Mouse (Mus musculus) midbrain, embryonic 10.5 days (tissue): ENCODE measurements around the gene Acat1. TPM values are rescaled to one million over a fixed set of nuclear protein-coding genes. Genes with fewer than 3 reads are reported as not detected.
A peak's percentile ranks its signal among the peaks of the same experiment; 100 is the strongest.

Experiments used
- DNase-seq: peaks from one replicate; pipeline ENCODE4 v3.0.0-alpha.2; 2017; ENCODE audit warnings: low spot score
- H3K27ac ChIP-seq: fragments of 300-500 bp; sonication (generic); replicated peaks from 2 replicates; pipeline ENCODE4 v1.5.1; 2016; ENCODE audit warnings: mild to moderate bottlenecking
- H3K27me3 ChIP-seq: fragments of 300-500 bp; sonication (generic); 2 replicates; pipeline ENCODE4 v1.6.1; 2016; ENCODE audit warnings: low read depth, mild to moderate bottlenecking; ENCODE audit not compliant: poor library complexity, severe bottlenecking
- H3K36me3 ChIP-seq: fragments of 300-500 bp; sonication (generic); 2 replicates; pipeline ENCODE4 v1.6.1; 2016; ENCODE audit warnings: mild to moderate bottlenecking, moderate library complexity
- H3K4me1 ChIP-seq: fragments of 300-500 bp; sonication (generic); 2 replicates; pipeline ENCODE4 v1.6.1; 2016
- H3K4me3 ChIP-seq: fragments of 300-500 bp; sonication (generic); 2 replicates; pipeline ENCODE4 v1.5.1; 2016; ENCODE audit warnings: mild to moderate bottlenecking, moderate library complexity
- H3K9me3 ChIP-seq: fragments of 300-500 bp; sonication (generic); replicated peaks from 2 replicates; pipeline ENCODE4 v1.6.1; 2016; ENCODE audit warnings: mild to moderate bottlenecking
- WGBS: fragments of 180-500 bp; shearing (Covaris S2); methylation state at CpG from one replicate; pipeline ENCODE4 v1.1.7; 2016; 5-methylcytosine and 5-hydroxymethylcytosine counted together
- polyA plus RNA-seq: library from polyadenylated mRNA; unstranded; fragments of >200 nt; fragmentation: Nextera tagmentation; extraction: Ambion mirVana; gene quantifications from 2 replicates; pipeline ENCODE4 v1.2.1, GENCODE M21; 2016

Gene Acat1
- polyA plus RNA-seq, 1 experiment from 2014 or later, result 34.9 TPM

- no peaks in the 10 kb centered on the region for H3K9me3 ChIP-seq
- 14% methylated on average over 3 of the region's 3 CpGs for WGBS
- no peak overlapping the region for H3K27ac ChIP-seq
- no peak overlapping the region for H3K4me3 ChIP-seq
- H3K4me1 ChIP-seq, result no peaks in the 10 kb centered on the region
- H3K36me3 ChIP-seq, result no peaks in the 10 kb centered on the region
- H3K27me3 ChIP-seq, result no peaks in the 10 kb centered on the region
- peak; percentile 65 for DNase-seq
These were observed 15.4 kb downstream of the Acat1 start for GRCm38 (mm10) chr9:53594764-53595163.

DNA sequence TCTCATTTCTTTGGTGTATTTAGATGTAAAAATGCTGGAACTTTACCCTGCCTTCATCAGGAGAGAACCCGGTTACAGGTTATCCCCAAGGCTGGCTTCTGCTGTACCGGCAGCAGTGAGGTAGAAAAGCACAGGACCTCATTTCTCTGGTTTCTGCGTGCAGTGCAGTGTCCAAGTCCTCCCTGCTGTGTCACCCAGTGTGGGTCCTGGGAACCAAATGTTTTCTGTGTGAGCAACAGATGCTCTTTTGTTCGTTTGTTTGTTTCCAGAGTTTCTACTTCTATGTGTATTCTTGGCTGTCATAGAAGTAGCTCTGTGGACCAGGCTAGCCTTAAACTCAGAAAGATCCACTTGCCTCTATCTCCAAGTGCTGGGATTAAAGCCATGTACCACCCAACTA, 28.3 kb downstream of the Acat1 start:
- 82% methylated on average over 4 of the region's 4 CpGs for WGBS
- Histone ChIP-seq H3K27me3 (no peaks in the 10 kb centered on the region), H3K36me3 (peaks cover 69% of the 10 kb centered on the region), H3K27ac (no peak overlapping the region), H3K4me1 (no peaks in the 10 kb centered on the region), H3K4me3 (no peak overlapping the region), H3K9me3 (no peaks in the 10 kb centered on the region)
- no peak for DNase-seq

DNA sequence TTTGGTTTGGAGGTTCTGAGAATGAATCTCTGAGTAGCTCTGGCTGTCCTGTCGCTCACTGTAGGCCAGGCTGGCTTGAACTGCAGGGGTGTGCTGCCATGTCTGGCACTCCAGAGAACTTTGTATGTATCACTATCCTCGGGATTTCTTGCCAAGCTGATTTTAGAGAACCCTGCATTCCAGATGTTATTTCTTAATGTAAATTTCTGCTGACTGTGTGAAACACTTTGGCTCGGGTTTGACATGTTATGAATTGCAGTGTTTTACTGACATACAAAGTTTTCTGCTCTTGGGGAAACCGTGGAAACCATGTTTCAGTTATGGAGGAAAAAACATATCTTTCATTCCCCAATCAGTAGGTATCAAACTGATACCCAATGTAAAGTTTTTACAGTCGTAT, 34.5 kb downstream of the Acat1 start:
- Histone ChIP-seq H3K4me1 (no peaks in the 10 kb centered on the region), H3K36me3 (peaks cover 88% of the 10 kb centered on the region), H3K9me3 (no peaks in the 10 kb centered on the region), H3K27ac (no peak overlapping the region), H3K27me3 (no peaks in the 10 kb centered on the region), H3K4me3 (no peak overlapping the region)
- no peak for DNase-seq
- WGBS, result 89% methylated on average over 5 of the region's 5 CpGs

DNA sequence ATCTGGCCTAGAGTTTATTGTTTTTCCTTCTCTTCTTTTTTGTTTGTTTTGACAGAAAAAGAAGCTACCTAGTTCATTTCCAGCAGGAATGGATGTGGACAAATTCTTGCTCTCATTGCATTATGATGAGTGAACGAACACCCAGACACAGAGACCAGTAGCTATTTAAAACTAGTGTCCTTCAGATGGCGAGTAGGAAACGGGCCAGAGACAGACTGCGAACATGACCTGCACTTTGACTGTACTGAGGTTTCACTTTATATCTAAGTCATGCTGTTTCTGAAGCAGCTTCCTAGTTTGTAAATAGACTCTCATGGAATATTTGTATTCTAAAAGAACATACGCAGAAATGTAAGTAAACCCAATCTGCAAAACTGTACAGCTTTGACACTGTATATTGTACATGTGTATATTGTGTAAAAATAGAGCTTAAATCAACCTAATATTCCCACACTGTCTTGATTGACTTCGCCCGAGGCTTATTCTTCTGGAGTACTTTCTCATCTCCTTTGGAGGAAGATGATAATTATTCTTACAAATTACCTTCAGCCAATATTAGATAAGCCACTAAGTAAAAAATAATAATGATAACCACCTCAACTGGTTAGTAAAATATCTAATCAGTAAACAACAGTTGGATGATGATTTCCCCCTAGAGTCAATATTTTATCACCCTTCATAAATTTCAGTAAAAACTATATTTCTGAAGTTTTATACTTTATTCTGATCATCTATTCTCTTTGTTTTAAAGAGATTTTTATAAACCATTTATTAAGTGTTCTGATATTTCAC, 37.5 kb downstream of the Acat1 start:
- no peak for DNase-seq
- WGBS, result 93% methylated on average over 7 of the region's 7 CpGs
- Histone ChIP-seq H3K27ac (no peak overlapping the region), H3K9me3 (no peaks in the 10 kb centered on the region), H3K27me3 (no peaks in the 10 kb centered on the region), H3K4me3 (no peak overlapping the region), H3K36me3 (peaks cover 97% of the 10 kb centered on the region), H3K4me1 (no peaks in the 10 kb centered on the region)

GRCm38 (mm10) chr9:53570662-53571061, 39.5 kb downstream of the Acat1 start:
- peaks cover 98% of the 10 kb centered on the region for H3K36me3 ChIP-seq
- no peak overlapping the region for H3K27ac ChIP-seq
- no peaks in the 10 kb centered on the region for H3K27me3 ChIP-seq
- no peak for DNase-seq
- 94% methylated on average over 6 of the region's 6 CpGs for WGBS
- no peak overlapping the region for H3K4me3 ChIP-seq
- H3K4me1 ChIP-seq, result no peaks in the 10 kb centered on the region
- H3K9me3 ChIP-seq, result no peaks in the 10 kb centered on the region

DNA sequence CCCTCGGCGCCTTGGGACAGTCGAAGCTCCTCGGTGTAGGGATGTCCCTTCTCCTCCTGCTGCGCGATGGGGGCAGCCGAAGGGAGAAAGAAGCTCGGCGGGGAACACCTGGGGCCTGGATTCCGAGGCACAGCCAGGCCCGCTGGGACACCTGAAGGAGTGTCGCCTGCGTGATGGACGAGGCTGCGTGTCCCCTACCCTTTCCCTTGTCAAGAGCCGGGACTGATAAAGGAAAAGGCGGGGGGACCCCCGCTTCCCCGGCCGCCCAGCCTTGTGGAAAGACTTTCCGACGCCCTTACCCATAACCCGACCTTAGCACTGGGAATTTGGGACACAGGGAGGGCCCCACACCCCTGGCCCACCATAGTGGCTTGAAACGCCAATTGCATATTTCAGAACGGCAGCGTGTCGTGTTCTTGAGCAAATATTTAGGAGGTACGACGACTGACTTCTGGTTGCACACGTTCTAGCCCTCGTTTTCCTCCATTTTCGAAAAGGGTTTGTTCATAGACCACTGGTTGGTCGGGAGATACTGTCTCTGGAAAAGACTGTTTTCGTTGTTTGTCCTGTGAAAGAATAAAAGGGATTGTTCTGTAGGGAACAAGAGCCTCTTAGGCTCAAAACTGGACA, 72.7 kb downstream of the Acat1 start:
- DNase-seq, result no peak
- WGBS, result 1% methylated on average over 31 of the region's 34 CpGs
- H3K27me3 ChIP-seq, result no peaks in the 10 kb centered on the region
- H3K9me3 ChIP-seq, result no peaks in the 10 kb centered on the region
- H3K4me1 ChIP-seq, result peaks cover 37% of the 10 kb centered on the region
- H3K4me3 ChIP-seq, result peak overlapping the region; percentile 74
- H3K36me3 ChIP-seq, result peaks cover 14% of the 10 kb centered on the region
- peak overlapping the region; percentile 92 for H3K27ac ChIP-seq

DNA sequence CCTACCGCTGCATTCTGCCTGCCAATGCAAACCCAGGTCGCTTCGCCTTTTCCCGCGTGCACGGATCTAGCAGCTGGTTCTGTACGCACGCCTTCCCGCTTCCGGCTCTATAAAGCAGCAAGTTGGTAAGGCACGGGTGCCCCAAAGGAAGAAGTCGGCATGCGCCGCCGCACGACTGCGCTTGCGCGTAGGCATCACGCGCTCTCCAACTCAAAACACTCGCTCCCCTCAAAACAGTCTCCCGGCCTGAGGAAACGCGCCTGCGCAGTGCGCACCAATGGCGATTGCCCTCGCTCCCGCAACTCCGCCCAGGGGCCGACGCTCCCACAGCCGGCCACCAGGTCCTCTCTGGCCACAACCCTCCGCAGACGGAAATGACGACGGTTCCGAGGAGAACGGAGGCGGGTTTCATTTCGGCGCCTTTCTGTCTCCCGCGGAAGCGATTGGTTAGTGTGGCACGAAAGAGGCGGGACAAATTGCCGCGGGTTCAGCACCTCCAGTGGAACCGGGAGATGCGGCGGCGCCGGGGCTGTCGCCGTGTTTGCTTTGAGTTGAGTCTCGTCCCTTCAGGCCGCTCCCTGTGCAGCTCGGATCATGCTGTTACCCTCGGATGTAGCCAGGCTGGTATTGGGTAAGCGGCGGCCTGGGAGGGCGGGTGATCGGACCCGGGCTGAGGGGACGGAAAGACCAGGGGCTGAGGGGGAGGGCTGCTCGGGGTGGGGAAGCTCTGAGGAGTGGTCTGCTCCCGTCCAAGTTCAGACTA, 73.4 kb downstream of the Acat1 start, which contains the start of the genes Atm and Npat:
Atm (minus strand) TSS at position 183 of the 763 bp plus-strand sequence.
Npat (plus strand) TSS at position 490 of the 763 bp plus-strand sequence.
- peak; percentile 100 for DNase-seq
- Histone ChIP-seq H3K9me3 (no peaks in the 10 kb centered on the region), H3K4me3 (peak within 1 kb of the TSS; percentile 74), H3K4me1 (peaks cover 37% of the 10 kb centered on the region), H3K27ac (peak within 1 kb of the TSS; percentile 92), H3K36me3 (peaks cover 18% of the 10 kb centered on the region), H3K27me3 (no peaks in the 10 kb centered on the region)
- WGBS, result under 1% methylated on average over 69 of the region's 69 CpGs

DNA sequence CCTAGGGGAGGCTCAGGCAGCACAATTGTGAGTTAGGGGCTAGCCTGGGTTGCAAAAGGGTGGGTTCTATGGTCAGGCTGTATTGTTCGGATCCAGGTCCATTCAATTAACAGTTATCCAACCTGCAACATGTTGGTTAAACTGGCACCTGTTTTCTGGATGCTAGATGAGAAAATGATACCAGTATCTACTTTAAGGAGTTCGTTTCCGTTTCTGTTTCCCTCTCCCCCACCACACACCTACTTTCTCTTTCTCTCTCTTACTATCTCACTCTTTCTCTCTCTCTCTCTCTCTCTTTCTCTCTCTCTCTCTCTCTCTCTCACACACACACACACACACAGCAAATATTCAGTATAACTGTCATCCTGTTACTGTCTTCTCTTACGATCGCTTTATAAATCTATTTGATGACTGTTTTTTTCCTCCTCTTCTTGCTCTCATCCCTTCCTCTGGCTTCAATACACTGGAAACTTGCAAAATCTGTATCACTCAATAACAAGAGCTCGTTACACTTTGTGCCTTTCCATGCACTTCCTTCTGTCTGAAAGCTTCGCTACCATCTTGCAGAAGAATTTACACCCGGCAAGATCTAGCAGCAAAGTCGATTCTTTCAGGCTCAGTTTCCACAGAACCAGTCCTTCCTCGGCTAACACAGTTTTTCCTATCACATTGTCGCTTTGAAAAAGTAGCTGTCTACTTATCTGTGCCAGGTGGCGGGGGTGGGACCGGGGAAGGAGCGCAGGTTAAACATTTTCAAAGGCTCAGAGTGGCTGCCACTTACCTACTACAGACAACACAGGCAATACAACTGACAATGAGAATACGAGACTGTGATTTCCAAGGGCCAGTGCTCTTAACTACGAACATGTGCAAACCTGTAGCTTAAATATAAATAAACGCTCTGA, 74.5 kb downstream of the Acat1 start:
- Histone ChIP-seq H3K27ac (peak overlapping the region; percentile 92), H3K36me3 (peaks cover 28% of the 10 kb centered on the region), H3K27me3 (no peaks in the 10 kb centered on the region), H3K9me3 (no peaks in the 10 kb centered on the region), H3K4me3 (peak overlapping the region; percentile 74), H3K4me1 (peaks cover 37% of the 10 kb centered on the region)
- DNase-seq, result peak; percentile 13
- WGBS, result 26% methylated on average over 17 of the region's 17 CpGs

Other genes with a start within 250 kb of the Acat1 start
- gene Kdelc2, start 226.4 kb downstream of the Acat1 start, polyA plus RNA-seq, result 9.4 and 10.6 TPM in 2 replicates
- gene 4930550C14Rik, start 208.1 kb downstream of the Acat1 start, polyA plus RNA-seq, result 0.21 and 0.25 TPM in 2 replicates
- gene Atm, start 73.6 kb downstream of the Acat1 start, polyA plus RNA-seq, result 18.7 and 19.9 TPM in 2 replicates
- 19.3 and 20.4 TPM in 2 replicates for gene Npat, start 73.3 kb downstream of the Acat1 start, polyA plus RNA-seq
- gene Cul5, start 59.6 kb upstream of the Acat1 start, polyA plus RNA-seq, result 35.3 and 40.7 TPM in 2 replicates
- 4.3 and 5.4 TPM in 2 replicates for gene Rab39, start 95.8 kb upstream of the Acat1 start, polyA plus RNA-seq
- 3.0 and 4.2 TPM in 2 replicates for gene Slc35f2, start 161.2 kb upstream of the Acat1 start, polyA plus RNA-seq
- gene Sln, start 239.8 kb upstream of the Acat1 start, polyA plus RNA-seq, result not detected in 2 replicates